Mouse (Mus musculus): Measurements from ENCODE around the gene Crhr1. TPM values are rescaled to one million over a fixed set of nuclear protein-coding genes. Genes with fewer than 3 reads are reported as not detected.

The Crhr1 gene
- not detected in 2 replicates for polyA plus RNA-seq (2015; fragmentation: Nextera tagmentation; extraction: Ambion mirVana)

- Histone ChIP-seq H3K4me2 (peak within 1 kb of the TSS; percentile 81), H3K9ac (no peak within 1 kb of the TSS), H3K27ac (no peak within 1 kb of the TSS), H3K36me3 (no peaks in the 10 kb centered on the region), H3K27me3 (peaks cover 92% of the 10 kb centered on the region), H3K4me1 (replicated peaks) (peaks cover 22% of the 10 kb centered on the region), H3K9me3 (replicated peaks) (no peaks in the 10 kb centered on the region), H3K4me3 (peak within 1 kb of the TSS; percentile 47)
- no peak for ATAC-seq (replicated peaks; ENCODE audit: insufficient number of reproducible peaks, insufficient read depth, low FRiP score, low read depth)
- under 1% methylated on average over 78 of the region's 80 CpGs for WGBS
These were observed at the start of gene Crhr1 for GRCm38 (mm10) chr11:104132580-104133441. Gene Crhr1 (plus strand): TSS chr11:104132855.

GRCm38 (mm10) chr11:104083248-104083647 is 49.4 kb upstream of the Crhr1 start:
- H3K27ac ChIP-seq, result no peak overlapping the region
- no peaks in the 10 kb centered on the region for H3K36me3 ChIP-seq
- 75% methylated on average over 7 of the region's 7 CpGs for WGBS
- H3K4me2 ChIP-seq, result no peak overlapping the region
- ATAC-seq (replicated peaks; ENCODE audit: insufficient number of reproducible peaks, insufficient read depth, low FRiP score, low read depth), result no peak
- H3K4me1 ChIP-seq (replicated peaks), result no peaks in the 10 kb centered on the region
- no peak overlapping the region for H3K4me3 ChIP-seq
- H3K9me3 ChIP-seq (replicated peaks), result no peaks in the 10 kb centered on the region
- H3K27me3 ChIP-seq, result no peaks in the 10 kb centered on the region
- H3K9ac ChIP-seq, result no peak overlapping the region

- ATAC-seq (replicated peaks; ENCODE audit: insufficient number of reproducible peaks, insufficient read depth, low FRiP score, low read depth), result no peak
- 72% methylated on average over 6 of the region's 6 CpGs for WGBS
These were observed 48.9 kb upstream of the Crhr1 start for GRCm38 (mm10) chr11:104083716-104084115.

GRCm38 (mm10) chr11:104088519-104088918 is 44.1 kb upstream of the Crhr1 start:
- H3K27me3 ChIP-seq, result no peaks in the 10 kb centered on the region
- no peak overlapping the region for H3K9ac ChIP-seq
- no peak overlapping the region for H3K27ac ChIP-seq
- no peak overlapping the region for H3K4me3 ChIP-seq
- H3K4me2 ChIP-seq, result no peak overlapping the region
- H3K4me1 ChIP-seq (replicated peaks), result 0 out of 2 replicates have a peak, but pooled peaks cover 3% of the 10 kb centered on the region
- H3K9me3 ChIP-seq (replicated peaks), result no peaks in the 10 kb centered on the region
- ATAC-seq (replicated peaks; ENCODE audit: insufficient number of reproducible peaks, insufficient read depth, low FRiP score, low read depth), result no peak
- WGBS, result 57% methylated on average over 10 of the region's 10 CpGs
- H3K36me3 ChIP-seq, result no peaks in the 10 kb centered on the region

More at GRCm38 (mm10) chr11:104083716-104084115, 48.9 kb upstream of the Crhr1 start:
- Histone ChIP-seq H3K36me3 (no peaks in the 10 kb centered on the region), H3K4me1 (replicated peaks) (no peaks in the 10 kb centered on the region), H3K4me2 (no peak overlapping the region), H3K27ac (no peak overlapping the region), H3K27me3 (no peaks in the 10 kb centered on the region), H3K4me3 (no peak overlapping the region), H3K9ac (no peak overlapping the region), H3K9me3 (replicated peaks) (no peaks in the 10 kb centered on the region)

- no peaks in the 10 kb centered on the region for H3K9me3 ChIP-seq (replicated peaks)
- no peaks in the 10 kb centered on the region for H3K36me3 ChIP-seq
- H3K27me3 ChIP-seq, result no peaks in the 10 kb centered on the region
- H3K4me1 ChIP-seq (replicated peaks), result 0 out of 2 replicates have a peak, but pooled peaks cover 3% of the 10 kb centered on the region
- no peak overlapping the region for H3K9ac ChIP-seq
- no peak for ATAC-seq (replicated peaks; ENCODE audit: insufficient number of reproducible peaks, insufficient read depth, low FRiP score, low read depth)
- H3K4me3 ChIP-seq, result no peak overlapping the region
- no peak overlapping the region for H3K4me2 ChIP-seq
- H3K27ac ChIP-seq, result no peak overlapping the region
These were observed 41.9 kb upstream of the Crhr1 start for GRCm38 (mm10) chr11:104090769-104091168.

- H3K27ac ChIP-seq, result no peak overlapping the region
- peaks cover 17% of the 10 kb centered on the region for H3K27me3 ChIP-seq
- ATAC-seq (replicated peaks; ENCODE audit: insufficient number of reproducible peaks, insufficient read depth, low FRiP score, low read depth), result no peak
- 61% methylated on average over 3 of the region's 3 CpGs for WGBS
- H3K4me3 ChIP-seq, result no peak overlapping the region
- no peaks in the 10 kb centered on the region for H3K36me3 ChIP-seq
- H3K9ac ChIP-seq, result no peak overlapping the region
- H3K4me2 ChIP-seq, result no peak overlapping the region
- no peaks in the 10 kb centered on the region for H3K9me3 ChIP-seq (replicated peaks)
- H3K4me1 ChIP-seq (replicated peaks), result 0 out of 2 replicates have a peak, but pooled peaks cover 3% of the 10 kb centered on the region
These were observed 37.5 kb upstream of the Crhr1 start for GRCm38 (mm10) chr11:104095151-104095550.

GRCm38 (mm10) chr11:104096536-104096935 is 36.1 kb upstream of the Crhr1 start:
- WGBS, result 80% methylated on average over 7 of the region's 7 CpGs
- ATAC-seq (replicated peaks; ENCODE audit: insufficient number of reproducible peaks, insufficient read depth, low FRiP score, low read depth), result no peak
- Histone ChIP-seq H3K9me3 (replicated peaks) (no peaks in the 10 kb centered on the region), H3K9ac (no peak overlapping the region), H3K4me3 (no peak overlapping the region), H3K27ac (no peak overlapping the region), H3K4me2 (no peak overlapping the region), H3K4me1 (replicated peaks) (no peaks in the 10 kb centered on the region), H3K27me3 (peaks cover 18% of the 10 kb centered on the region), H3K36me3 (no peaks in the 10 kb centered on the region)

GRCm38 (mm10) chr11:104099542-104099941 is 33.1 kb upstream of the Crhr1 start:
- 15% methylated on average over 7 of the region's 7 CpGs for WGBS
- H3K9ac ChIP-seq, result no peak overlapping the region
- H3K4me1 ChIP-seq (replicated peaks), result no peaks in the 10 kb centered on the region
- H3K36me3 ChIP-seq, result no peaks in the 10 kb centered on the region
- no peak for ATAC-seq (replicated peaks; ENCODE audit: insufficient number of reproducible peaks, insufficient read depth, low FRiP score, low read depth)
- no peak overlapping the region for H3K4me3 ChIP-seq
- peaks cover 27% of the 10 kb centered on the region for H3K27me3 ChIP-seq
- no peak overlapping the region for H3K4me2 ChIP-seq
- no peak overlapping the region for H3K27ac ChIP-seq
- H3K9me3 ChIP-seq (replicated peaks), result no peaks in the 10 kb centered on the region

GRCm38 (mm10) chr11:104102641-104103040 is 30.0 kb upstream of the Crhr1 start:
- no peaks in the 10 kb centered on the region for H3K9me3 ChIP-seq (replicated peaks)
- H3K4me2 ChIP-seq, result no peak overlapping the region
- H3K27me3 ChIP-seq, result peaks cover 49% of the 10 kb centered on the region
- H3K9ac ChIP-seq, result no peak overlapping the region
- no peak for ATAC-seq (replicated peaks; ENCODE audit: insufficient number of reproducible peaks, insufficient read depth, low FRiP score, low read depth)
- WGBS, result 35% methylated on average over 8 of the region's 8 CpGs
- no peak overlapping the region for H3K27ac ChIP-seq
- H3K36me3 ChIP-seq, result no peaks in the 10 kb centered on the region
- H3K4me1 ChIP-seq (replicated peaks), result no peaks in the 10 kb centered on the region
- no peak overlapping the region for H3K4me3 ChIP-seq

- Histone ChIP-seq H3K4me1 (replicated peaks) (no peaks in the 10 kb centered on the region), H3K4me2 (no peak overlapping the region), H3K9me3 (replicated peaks) (no peaks in the 10 kb centered on the region), H3K4me3 (no peak overlapping the region), H3K27ac (no peak overlapping the region), H3K9ac (no peak overlapping the region), H3K36me3 (no peaks in the 10 kb centered on the region), H3K27me3 (peaks cover 32% of the 10 kb centered on the region)
- 53% methylated on average over 5 of the region's 5 CpGs for WGBS
- no peak for ATAC-seq (replicated peaks; ENCODE audit: insufficient number of reproducible peaks, insufficient read depth, low FRiP score, low read depth)
These were observed 26.3 kb upstream of the Crhr1 start for GRCm38 (mm10) chr11:104106329-104106728.

- WGBS, result 58% methylated on average over 2 of the region's 2 CpGs
These were observed 25.7 kb upstream of the Crhr1 start for GRCm38 (mm10) chr11:104106969-104107368.

GRCm38 (mm10) chr11:104110366-104110765 is 22.3 kb upstream of the Crhr1 start:
- H3K36me3 ChIP-seq, result no peaks in the 10 kb centered on the region
- no peak overlapping the region for H3K4me3 ChIP-seq
- WGBS, result 79% methylated on average over 1 of the region's 1 CpGs
- H3K27ac ChIP-seq, result no peak overlapping the region
- no peak overlapping the region for H3K4me2 ChIP-seq
- H3K9me3 ChIP-seq (replicated peaks), result no peaks in the 10 kb centered on the region
- no peak overlapping the region for H3K9ac ChIP-seq
- H3K4me1 ChIP-seq (replicated peaks), result no peaks in the 10 kb centered on the region
- ATAC-seq (replicated peaks; ENCODE audit: insufficient number of reproducible peaks, insufficient read depth, low FRiP score, low read depth), result no peak
- H3K27me3 ChIP-seq, result peaks cover 18% of the 10 kb centered on the region; the same call in 1 of the 2 replicates

More at GRCm38 (mm10) chr11:104106969-104107368, 25.7 kb upstream of the Crhr1 start:
- no peaks in the 10 kb centered on the region for H3K9me3 ChIP-seq (replicated peaks)
- H3K36me3 ChIP-seq, result no peaks in the 10 kb centered on the region
- H3K4me3 ChIP-seq, result no peak overlapping the region
- no peak for ATAC-seq (replicated peaks; ENCODE audit: insufficient number of reproducible peaks, insufficient read depth, low FRiP score, low read depth)
- no peak overlapping the region for H3K27ac ChIP-seq
- no peak overlapping the region for H3K9ac ChIP-seq
- no peaks in the 10 kb centered on the region for H3K4me1 ChIP-seq (replicated peaks)
- no peak overlapping the region for H3K4me2 ChIP-seq
- peaks cover 32% of the 10 kb centered on the region for H3K27me3 ChIP-seq
